ENCODE assay signal across 8 mouse cellular contexts in the genomic region with DNA sequence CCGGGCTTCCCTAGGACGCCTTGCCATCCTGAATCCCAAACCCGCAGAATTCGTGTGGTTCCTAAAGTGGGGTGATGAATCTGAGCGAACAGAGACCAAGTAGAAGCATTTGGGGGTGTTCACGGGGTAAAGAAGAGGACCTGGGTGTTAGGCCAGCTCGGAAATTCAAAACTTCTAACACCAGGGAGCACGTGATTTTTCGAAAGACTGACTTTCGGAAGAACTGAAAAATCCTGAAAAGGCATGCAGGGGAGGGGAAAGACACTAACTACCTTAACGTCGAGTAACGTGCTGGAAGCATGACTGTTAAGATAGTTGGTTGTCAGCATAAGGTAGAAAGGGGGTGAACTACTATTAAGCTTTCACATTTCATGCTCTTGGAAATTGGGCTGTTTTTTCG. TPM values are rescaled to one million over a fixed set of nuclear protein-coding genes. Genes with fewer than 3 reads are reported as not detected.
DNase-seq lines count a peak whose midpoint lies in the region.

No protein-coding gene starts in this region.

- peak; percentile 27 for DNase-seq in layer of hippocampus, adult 11-12 months (ENCODE audit: low spot score)
- DNase-seq in layer of hippocampus, adult 9-10 months (ENCODE audit: low spot score), result no peak
- peak; percentile 31 for DNase-seq in c-Kit-positive CD71-positive TER-119-positive erythroid progenitor cells, embryonic 14.5 days (ENCODE audit: low spot score)
- DNase-seq in induced T-regulatory cell, adult 2 months (ENCODE audit: low read depth), result peak; percentile 67
- DNase-seq in neural tube, embryonic 10.5 days (ENCODE audit: extremely low spot score, low spot score), result peak; percentile 30
- no peak for DNase-seq in left cerebral cortex, postnatal 36 days (ENCODE audit: low spot score in 2 of 2)
- no peak for DNase-seq in gastrocnemius, postnatal 10 days
- DNase-seq in spleen, postnatal 36 days (ENCODE audit: low spot score in 2 of 2), result no peak

- intact Hi-C loops in left cerebral cortex, postnatal 36 days (cut with DNase I), result loop anchor here (10.0 kb wide), 1 partner anchor 586 kb away; a partner anchor contains a TSS

RNA-seq across cellular contexts. Expression of a gene that starts 5.1 kb away (rescaled TPM):
- total RNA-seq in left cerebral cortex, postnatal 36 days (2021), result 10 to 100 TPM; 40.5 to 51.6 TPM
- 10 to 100 TPM; 13.6 to 20.3 TPM for total RNA-seq in gastrocnemius, postnatal 10 days (2021)

Comparison
In these comparisons a context has a peak if more than half of its experiments do, and no peak if none do; other contexts are left out.
1. DNase-seq: peak in layer of hippocampus, adult 11-12 months (single experiment), c-Kit-positive CD71-positive TER-119-positive erythroid progenitor cells, embryonic 14.5 days (single experiment), induced T-regulatory cell, adult 2 months (single experiment) and neural tube, embryonic 10.5 days (single experiment); none in layer of hippocampus, adult 9-10 months (single experiment), left cerebral cortex, postnatal 36 days (0 of 2), gastrocnemius, postnatal 10 days (single experiment) and spleen, postnatal 36 days (0 of 2).